Mouse (Mus musculus) right cerebral cortex, postnatal 36 days (tissue): ENCODE measurements around the gene Ralgps1.

ENCODE experiments used
- DNase-seq, 2 experiments: peaks; one replicate each; pipeline ENCODE4 v3.0.0; 2022; ENCODE audit warnings: low spot score in 2 of 2, mixed read lengths in 1 of 2

Gene Ralgps1

DNA sequence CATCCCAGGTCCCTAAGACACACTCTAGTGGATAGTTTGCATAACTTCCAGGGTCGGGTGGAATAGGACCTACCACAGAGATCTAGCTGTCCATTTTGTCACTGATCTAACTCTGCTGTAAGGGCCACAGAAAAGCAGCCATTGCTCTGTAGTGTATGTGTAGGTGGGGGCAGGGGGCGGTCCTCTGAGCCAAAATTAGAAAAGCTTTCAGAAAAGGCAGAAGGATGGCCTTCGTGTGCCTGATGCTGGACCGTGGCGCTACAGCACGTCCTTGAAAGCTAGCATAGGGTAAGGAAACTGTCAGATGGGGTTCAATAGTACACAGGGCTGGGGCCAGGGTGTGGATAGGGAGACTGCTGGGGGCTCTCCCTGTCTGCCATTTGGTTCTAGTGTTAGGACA is 126.4 kb downstream of the Ralgps1 start:
- DNase-seq: no peak

DNA sequence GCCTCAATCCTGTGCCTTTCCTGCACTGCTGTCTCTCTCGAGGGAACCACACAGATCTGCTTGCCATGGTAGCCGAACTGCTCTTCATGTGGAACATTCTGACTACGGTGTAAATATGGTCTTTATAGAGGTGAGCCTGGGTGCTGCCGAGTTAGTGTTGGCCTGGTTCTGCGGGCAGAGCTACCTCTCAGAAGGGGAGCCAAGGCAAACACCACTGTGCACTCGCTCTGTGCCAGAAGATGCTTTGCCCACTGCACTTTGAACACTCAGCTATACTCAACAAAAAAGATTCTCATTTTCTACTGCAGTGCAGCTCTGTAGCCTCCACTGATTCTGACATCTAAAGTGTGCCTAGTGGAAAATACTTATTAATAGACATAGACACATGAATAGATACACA is 133.7 kb downstream of the Ralgps1 start:
- no peak for DNase-seq

DNA sequence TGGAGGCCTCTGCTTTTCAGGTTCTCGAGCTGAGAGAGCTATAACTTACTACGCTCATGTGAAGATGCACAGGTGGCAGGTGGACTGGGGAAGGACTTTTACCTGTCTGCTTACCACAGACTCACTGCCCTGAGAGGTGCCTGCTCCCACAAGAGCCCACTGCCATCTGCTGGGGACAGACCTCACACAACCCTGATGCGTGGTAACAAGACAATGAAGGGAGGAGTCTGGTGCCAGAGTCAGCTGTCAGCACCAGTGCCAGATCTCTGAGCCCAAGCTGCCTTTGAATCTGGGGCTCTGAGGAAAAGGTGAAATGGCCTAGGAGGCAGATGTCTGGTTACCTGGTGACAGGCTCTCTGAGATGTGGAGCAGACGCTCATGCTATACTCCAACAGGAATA is 136.4 kb downstream of the Ralgps1 start:
- no peak for DNase-seq

DNA sequence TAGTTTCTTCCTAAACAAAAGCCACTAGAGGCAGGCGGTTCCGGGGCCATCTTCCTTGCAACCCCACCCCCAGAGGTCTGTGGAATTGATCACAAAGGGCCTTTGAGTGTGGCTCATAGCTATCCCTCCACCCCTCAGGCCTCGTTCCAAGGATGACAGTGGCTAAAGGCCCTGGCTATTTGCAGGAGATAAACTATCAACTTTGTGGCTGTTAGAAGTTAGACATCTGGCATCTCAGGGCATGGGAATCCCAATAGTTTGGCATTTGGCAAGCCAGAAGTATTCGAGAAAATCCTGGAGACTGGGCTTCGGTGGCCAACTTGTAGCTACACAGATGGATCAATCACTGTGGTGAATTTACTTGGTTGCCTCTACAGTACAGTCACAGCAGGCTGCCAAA is 137.4 kb downstream of the Ralgps1 start:
- DNase-seq: no peak

DNA sequence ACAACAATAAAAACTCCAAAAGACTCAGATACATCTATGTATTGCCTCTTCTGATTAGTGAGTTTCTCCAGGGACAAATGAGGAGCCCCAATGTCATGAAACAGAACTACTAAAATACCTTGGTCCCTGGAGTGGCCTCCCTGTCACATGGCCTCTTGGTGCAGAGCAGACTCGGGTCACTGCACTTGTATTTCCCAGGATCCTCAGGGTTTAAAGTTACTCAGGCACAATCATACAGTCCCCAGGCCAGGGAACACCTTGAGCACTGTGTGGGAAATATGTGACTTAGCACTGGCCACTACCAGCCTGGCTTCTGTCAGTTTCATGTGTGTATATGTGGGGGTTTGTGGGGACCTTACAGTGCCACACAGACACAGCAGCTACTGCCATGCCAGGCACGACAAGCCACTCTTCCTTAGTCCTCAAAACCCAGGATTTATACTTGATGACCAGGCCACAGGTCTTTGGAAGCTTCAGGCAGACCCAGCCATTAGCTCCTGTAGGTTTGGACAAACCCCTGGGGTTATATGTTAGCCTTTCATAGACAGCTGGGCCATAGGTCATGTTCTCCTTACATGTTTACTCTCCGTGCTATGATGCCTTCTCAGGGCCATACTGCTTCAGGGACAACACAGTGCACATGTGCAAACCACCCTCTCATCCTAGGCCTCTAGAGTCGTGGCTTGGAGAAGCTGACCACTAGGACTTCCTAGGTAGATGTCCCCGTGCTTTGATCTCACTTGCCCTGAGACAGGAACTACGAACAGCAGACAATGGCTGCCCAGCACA is 138.3 kb downstream of the Ralgps1 start:
- no peak for DNase-seq

DNA sequence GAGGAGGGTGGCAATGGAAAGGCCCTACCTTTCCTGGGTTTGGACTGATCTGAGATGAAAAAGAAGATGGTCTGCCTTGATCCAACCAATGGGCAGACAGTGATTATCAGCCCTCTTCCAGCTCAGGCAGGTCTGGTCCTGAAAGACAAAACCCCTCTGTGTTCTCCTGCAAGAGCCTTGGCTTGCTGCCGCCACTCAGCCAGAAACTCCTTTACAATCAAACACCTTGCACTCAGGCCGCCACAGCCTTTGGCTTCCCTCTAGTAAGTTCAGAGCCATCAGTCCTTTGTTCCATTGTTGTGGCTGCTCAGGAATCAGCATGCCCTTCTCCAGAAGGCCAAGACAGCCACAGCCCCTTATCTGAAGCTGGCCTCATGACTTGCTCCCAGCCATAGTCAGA is 139.5 kb downstream of the Ralgps1 start:
- DNase-seq: no peak

DNA sequence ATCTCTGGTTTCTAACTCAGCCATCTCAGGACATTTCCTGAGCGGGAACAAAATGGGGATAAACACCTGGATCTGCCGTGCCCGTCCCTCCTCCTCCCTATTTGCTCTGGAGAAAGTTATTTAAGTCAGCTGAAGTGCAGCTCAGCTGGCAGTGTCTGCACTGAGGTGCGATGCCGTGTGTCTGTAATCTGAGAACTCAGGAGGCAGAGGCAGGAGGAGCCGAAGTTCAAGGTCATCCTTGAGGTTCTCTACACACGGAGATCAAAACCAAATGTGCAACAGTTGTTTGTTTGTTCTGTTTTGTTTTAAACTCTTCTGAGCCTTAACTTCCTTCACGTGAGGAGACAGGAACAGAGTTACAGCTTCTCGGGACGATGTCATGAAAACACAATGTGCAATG is 140.6 kb downstream of the Ralgps1 start:
- no peak for DNase-seq

DNA sequence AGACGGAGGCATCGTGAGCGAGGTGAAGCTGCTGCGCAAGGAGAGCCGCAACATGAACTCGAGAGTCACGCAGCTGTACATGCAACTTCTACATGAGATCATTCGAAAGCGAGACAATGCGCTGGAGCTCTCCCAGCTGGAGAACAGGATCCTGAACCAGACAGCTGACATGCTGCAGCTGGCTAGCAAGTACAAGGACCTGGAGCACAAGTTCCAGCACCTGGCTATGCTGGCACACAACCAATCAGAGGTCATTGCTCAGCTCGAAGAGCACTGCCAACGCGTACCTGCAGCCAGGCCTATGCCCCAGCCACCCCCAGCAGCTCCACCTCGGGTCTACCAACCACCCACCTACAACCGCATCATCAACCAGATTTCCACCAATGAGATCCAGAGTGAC is 142.7 kb downstream of the Ralgps1 start:
- no peak for DNase-seq

DNA sequence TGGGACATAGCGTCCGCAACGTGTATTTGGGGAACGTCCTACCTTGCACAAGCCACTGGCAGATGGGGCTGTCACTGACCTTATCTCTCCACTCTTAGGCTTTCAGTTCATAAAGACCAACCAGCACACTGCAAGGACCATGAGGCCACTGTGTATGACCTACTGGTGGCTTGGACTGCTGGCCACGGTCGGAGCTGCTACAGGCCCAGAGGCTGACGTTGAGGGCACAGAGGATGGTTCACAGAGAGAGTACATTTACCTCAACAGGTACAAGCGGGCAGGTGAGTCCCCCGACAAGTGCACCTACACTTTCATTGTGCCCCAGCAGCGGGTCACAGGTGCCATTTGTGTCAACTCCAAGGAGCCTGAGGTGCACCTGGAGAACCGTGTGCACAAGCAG is 143.2 kb downstream of the Ralgps1 start:
- DNase-seq: no peak

DNA sequence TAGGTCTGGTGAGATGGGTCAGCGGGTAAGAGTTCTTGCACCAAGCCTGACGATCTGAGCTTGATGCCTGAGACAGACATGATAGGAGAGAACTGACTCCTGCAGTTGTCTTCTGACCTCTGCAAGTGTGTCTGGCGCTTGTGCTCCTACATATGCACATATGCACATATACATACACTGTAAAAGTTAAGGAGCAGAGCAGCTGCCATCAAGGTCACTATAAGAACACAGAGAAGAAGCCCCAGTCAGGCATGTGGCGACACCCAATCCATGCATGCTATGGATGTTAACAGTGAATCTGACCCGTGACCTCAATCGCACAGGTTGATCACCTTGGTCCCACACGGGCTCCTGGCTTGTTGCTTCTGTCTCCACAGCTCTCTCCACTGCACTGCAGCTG is 145.4 kb downstream of the Ralgps1 start:
- no peak for DNase-seq

DNA sequence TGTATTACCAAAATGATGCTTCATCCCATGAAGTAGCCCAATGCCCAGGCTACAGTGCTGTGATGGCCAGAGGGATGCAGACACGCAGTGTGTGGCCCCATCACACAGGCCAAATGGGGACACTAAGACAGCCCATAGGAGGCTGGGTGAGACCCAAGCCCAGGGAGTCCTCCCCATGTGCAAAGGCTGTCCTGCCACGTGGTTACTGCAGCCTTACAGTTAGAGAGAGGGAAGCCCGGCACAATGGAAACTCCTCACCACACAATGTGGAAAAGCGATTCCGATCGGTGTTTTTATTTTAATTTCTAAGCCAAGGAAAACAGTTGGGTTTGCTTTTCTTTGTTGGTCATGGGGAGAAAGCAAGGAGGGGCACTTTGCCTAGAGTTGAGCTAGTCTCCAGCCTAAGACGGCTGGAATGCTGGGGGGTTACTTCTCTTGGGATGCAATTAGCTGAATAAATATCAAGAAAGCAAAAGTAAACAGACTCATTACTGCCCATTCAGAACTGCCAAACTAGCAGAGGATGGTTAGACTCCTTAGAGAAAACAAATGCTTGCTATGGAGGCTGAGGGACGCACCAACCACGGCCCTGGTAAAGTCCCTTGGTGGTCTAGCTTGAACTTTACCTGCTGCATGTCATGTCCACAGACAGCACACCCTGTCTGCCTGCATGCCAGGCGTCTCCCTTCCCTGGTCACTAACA is 147.5 kb downstream of the Ralgps1 start:
- no peak for DNase-seq

DNA sequence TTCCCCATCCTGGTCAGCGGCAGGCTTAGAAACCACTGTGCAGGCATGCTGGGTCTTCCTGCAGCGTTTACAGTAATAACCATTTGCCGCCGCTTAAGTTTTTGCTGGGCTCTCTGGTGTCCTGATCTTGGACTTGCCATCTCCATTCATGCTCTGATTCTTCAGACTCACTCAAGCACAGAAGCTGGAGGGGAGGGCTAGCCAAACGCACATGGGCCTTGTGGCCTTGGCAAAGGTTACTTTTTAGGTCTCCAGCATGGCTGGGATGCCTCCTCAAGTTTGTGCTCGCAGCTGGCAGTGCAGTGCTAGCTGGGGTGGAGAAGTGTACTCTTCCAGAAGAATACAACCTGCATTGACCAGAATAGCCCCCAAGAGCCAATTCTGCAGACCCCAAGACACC is 148.8 kb downstream of the Ralgps1 start:
- no peak for DNase-seq

DNA sequence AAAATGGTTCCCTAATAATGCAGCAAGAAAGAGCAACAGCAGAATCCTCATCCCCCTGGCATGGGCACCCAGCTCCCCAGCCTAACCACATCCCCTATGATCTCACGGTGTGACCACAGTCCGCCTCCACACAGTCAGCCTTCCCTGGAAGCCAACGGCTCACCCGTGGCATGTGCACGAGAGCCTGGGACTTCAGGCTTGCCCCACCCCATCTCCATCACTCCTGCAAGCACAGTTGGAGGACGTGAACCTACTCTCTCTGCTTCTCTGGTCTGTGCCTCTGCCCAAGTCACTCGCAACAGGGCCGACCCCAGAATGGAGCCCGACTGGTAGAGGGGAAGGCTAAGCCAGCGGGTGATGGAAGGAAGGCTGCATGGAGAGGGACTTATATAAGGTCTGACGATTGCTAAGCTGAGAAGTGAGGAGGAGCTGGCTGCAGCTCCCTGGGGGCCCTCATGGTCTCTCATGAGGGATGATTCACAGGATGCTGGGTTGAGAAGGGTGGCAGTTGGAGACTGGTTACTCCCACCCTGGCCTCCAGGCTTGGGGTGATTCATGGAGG is 149.9 kb downstream of the Ralgps1 start:
- DNase-seq: peak in 1 of 2 experiments; percentile 41

DNA sequence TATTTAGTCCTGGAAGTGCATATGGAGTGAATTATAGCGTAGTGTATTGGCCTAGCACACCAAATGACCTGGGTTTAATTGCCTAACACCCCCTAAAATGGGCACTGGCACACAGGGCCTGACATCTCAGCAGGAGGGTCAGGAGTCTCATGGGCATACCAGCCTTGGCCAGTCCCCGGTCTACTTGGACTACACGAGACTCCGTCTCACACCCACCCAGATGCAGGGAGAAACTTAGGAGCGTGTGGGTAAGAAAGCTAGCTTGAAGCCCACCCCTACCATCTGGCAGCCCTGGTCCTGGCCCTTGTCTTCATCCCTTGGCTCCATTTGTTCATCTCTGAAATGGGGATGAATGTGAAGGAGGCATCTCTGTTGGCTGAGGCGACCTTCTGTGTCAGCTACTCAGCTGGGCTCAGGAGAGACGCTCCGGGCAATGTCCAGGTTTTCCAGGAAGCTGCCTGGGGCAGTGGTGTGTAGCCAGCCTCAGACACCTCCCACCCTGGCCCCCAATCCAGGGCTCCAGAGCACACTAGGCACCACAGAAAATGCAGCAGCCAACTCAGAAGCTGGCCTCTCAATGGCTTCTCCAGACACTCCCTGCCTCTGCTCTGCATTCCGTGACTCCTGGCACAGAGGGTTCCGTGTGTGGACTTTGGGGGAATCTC is 150.5 kb downstream of the Ralgps1 start:
- DNase-seq: no peak

DNA sequence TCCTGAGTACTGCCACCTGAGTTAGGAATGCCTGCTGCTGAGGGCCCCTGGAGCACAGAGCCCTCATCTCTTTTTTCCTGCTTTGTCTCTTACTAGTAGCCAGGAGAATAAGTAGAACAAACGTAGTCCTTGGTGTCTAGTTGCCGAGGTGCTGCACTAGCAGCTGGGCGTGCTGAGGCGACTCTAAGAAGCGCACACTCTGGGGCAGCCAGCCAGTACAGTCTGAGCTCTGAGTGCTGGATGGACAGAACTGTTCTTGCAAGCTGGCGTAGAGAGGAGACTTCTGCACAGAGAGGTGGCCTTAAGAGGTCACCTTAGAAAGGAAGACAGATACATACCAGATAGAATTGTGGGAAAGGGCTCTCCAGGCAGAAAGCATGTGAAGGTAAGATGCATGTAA is 151.0 kb downstream of the Ralgps1 start:
- DNase-seq: no peak

DNA sequence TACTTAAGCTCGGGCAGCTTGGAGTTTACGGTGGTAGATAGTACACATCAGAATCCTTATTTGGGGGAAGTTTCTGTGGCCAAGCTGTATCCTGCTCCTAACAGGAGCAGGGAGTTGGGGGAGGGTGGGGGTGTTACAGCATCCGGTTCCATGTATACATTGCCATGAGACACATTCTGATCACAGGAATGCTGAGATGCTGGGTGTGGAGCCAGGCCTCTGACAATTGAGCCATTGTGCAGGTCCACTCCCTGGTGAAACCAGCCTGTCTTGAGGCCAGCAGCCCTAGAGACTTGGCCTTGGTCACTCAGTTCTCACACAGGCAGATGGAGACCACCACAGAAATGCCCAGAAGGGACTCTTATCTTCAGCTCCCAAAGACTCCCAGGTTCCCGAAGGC is 151.6 kb downstream of the Ralgps1 start:
- DNase-seq: no peak

DNA sequence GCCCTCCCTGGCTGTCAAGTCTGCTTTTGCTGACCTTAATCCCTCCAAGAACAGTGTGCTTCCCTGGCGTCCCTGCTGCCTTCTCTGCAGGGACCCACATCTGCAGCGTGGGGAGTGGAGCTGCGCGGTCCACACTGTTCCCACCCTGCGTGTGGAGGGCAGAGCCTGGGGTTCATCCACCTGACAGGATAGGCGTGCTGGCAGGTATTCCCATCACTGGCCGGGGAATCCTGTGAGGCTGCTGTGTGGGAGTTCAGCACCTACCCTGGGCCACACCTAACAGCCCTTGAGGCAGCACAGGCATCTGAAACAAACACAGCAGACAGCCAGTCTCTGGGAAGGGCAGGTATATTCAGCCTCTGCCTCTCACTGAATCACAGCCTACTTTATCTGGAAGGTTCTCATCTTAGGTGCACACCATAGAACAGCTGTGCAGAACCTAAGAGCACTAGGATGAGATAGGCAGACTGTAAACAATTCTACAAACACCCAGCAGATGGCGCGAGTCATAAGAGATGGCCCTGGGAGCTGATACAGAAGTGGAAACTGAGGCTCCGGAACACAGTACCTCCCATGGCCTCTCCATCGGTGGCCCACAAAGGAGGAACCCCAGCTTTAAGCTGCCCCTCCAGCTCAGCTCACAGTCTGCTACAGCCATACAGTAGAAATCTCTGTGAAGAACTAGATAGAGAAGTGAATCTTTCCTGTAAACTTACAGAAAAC is 152.2 kb downstream of the Ralgps1 start:
- DNase-seq: no peak

DNA sequence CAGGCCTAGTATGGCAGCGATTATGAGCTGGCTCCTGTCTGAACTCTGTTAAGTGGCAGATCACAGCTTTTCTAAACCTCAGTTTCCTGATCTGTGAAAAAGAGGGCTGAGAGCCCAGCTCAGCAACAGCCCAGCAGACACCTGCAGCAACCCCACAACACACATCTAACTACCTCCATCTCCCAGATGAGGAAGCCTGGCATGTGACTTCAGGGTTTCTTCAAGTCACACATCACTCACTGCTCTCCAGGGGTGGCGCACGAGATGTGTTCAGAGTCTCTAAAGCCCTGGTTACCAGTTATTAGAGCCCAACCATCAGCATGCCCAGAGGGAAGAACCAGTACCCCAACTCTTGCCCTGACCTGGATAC is 153.9 kb downstream of the Ralgps1 start:
- DNase-seq: no peak

DNA sequence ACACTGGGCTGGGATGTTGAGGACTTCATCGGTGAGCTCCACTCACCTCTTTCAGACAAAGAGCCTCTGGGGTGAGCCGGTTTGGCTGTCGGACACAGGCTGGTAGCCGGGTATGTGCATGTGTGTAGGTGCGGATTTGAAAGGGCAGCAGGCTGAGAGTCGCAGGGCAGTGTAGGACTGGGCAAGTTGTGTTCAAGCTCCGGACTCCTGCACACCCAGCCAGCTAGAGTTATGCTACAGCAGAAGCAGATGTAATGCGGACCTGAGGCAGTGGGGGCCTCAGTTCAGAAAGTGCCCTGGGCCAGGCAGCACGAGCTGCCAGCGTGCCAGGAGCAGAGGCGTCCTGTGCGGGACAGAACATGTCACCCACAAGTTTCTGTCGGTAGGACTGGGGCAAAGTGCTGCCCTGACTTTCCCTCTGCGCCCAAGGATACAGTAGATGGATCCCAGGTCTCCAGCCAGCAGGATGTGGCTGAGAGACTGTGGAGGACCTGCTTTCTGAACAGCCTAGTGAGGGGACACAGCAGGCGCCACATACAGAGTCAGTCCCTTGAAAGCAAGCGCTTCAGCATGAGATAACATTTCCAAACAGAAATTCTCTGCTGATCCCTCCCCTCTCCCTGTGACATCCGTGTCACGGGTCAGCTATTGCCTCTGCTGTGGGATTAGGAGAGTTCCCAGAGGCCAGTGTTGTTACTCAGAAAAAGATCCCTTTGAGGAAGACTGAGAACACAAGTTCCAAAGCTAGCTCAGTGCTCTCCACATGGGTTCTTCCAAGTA is 154.5 kb downstream of the Ralgps1 start:
- no peak for DNase-seq

DNA sequence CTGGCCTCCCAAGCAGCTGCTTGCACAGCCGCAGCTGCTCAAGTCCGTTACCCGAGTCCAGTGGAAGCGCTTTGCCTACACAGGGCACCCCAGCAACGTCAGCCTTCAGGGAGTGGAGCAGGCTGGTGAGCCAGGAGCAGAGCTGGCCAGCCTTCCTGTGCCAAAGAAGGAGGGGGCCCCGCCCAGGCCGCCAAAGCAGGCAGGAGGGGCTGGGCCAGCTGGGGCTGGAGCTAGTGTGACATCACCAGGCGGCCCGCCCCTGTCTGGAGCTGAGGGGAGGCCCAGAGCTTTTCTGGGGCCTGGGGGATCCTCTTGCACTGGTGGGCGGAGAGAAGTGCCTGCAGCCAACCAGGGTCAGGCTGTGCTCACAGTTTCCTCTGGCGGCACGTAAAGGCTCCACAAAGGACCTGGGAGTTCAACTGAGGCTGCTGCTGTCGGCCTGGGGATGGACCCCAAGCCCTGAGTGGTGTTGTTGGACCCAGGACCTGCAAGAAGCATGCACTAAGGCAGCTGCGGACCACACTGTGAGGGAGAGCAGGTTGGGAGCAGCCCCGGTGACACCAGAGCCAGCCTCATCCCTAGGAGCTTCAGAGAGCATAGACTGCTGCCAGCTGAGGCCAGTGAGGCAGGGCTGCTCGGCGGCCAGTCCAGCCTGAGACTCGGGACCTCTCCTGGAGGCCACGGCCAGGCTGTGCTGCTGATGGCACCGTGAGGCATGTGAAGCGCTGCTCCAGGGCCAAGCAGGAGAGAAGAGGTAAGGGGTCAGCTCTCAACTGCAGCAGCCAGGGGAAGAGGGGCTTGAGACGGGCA is 155.4 kb downstream of the Ralgps1 start, which contains the start of gene Angptl2:
Gene Angptl2 (plus strand): TSS at position 370 of the 810 bp plus-strand sequence.
- peak; percentile 55 to 59 for DNase-seq
